Comparison of ENCODE assay signal across 10 mouse cellular contexts in the genomic region with DNA sequence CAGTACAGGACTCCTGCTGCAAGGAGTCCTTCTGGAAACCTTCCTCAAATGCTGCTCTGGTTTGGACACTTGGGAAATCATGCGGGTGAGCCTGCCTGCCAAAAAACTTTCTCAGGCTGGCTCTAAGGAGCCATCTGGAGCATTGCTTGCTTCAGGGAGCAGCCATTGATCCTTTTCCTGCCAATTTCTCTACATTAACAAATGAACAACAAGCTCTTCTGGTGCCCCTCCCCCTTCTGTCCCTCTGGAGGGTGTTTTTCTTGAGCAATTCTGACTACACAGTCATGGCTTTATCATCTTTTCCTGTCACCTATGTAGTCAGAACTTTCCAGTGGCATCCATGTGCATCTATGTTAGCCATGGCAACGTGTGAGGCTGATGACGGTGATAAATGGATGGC.
A peak's percentile ranks its signal among the peaks of the same experiment; 100 is the strongest.
DNase-seq lines count a peak whose midpoint lies in the region; ATAC-seq lines count a peak whose summit lies in the region.
"Had no signal": no experiment of that assay in that cellular context is flagged by ENCODE, and none has a peak within 500 bp of the region (broad histone marks: within the 10 kb centered on the region; RNA-seq: fewer than 3 reads in every experiment).

No protein-coding gene starts in this region.

- no peaks in the 10 kb centered on the region for H3K9me3 ChIP-seq in neural tube, embryonic 15.5 days (replicated peaks)

- H3K4me3 ChIP-seq in neural tube, embryonic 15.5 days (replicated peaks): no peak overlapping the region

- ATAC-seq in neural tube, embryonic 15.5 days (ENCODE audit: low FRiP score): no peak

- WGBS in neural tube, embryonic 15.5 days: 90% methylated on average over 3 of the region's 3 CpGs

- intact Hi-C loops in gastrocnemius, postnatal 36 days (cut with DNase I): no loop called here
- intact Hi-C loops in left cerebral cortex, postnatal 4 days (cut with DNase I): no loop called here

- H3K36me3 ChIP-seq in neural tube, embryonic 15.5 days: no peaks in the 10 kb centered on the region

- no peak overlapping the region for H3K9ac ChIP-seq in neural tube, embryonic 15.5 days (replicated peaks)

- no peaks in the 10 kb centered on the region for H3K4me1 ChIP-seq in neural tube, embryonic 15.5 days

- H3K4me2 ChIP-seq in neural tube, embryonic 15.5 days: no peak overlapping the region

- H3K27ac ChIP-seq in neural tube, embryonic 15.5 days (replicated peaks): no peak overlapping the region
- H3K27ac ChIP-seq: macrophage had no signal

- DNase-seq in gastrocnemius, postnatal 25 days: peak; percentile 32
- DNase-seq in gastrocnemius, postnatal 36 days: no peak
- DNase-seq in NIH3T3 (ENCODE audit: low read depth): peak; percentile 68
- peak; percentile 66 for DNase-seq in brain, adult 2 months (ENCODE audit: low read depth, low spot score)
- DNase-seq in left cerebral cortex, postnatal 4 days: peak; percentile 70
- DNase-seq in testis, postnatal 14 days (ENCODE audit: low spot score): no peak
- DNase-seq: adrenal gland, adult 2 months; kidney, adult 9 months had no signal

- H3K27me3 ChIP-seq in neural tube, embryonic 15.5 days (replicated peaks): no peaks in the 10 kb centered on the region

Comparison
In these comparisons a context has a peak if more than half of its experiments do, and no peak if none do; other contexts are left out.
1. DNase-seq: peak in gastrocnemius, postnatal 25 days (single experiment), NIH3T3 (single experiment), brain, adult 2 months (single experiment) and left cerebral cortex, postnatal 4 days (single experiment); none in gastrocnemius, postnatal 36 days (0 of 2) and testis, postnatal 14 days (single experiment).